Mouse (Mus musculus) heart, adult 2 months (tissue): Measurements from ENCODE around the gene Pdzrn3.

Experiments
- CTCF ChIP-seq: fragments of 200-600 bp; IDR thresholded peaks from 2 replicates; pipeline ENCODE4 v1.8.1; 2022; ENCODE audit warnings: antibody characterized with exemption, mild to moderate bottlenecking, moderate library complexity
- EP300 ChIP-seq: fragments of 200-500 bp; IDR thresholded peaks from 2 replicates; pipeline ENCODE4 v1.6.1; 2011; ENCODE audit warnings: low read depth, low read length, control low read depth; ENCODE audit not compliant: insufficient read depth

GRCm38 (mm10) chr6:101362728-101363127, 15.0 kb downstream of the Pdzrn3 start:
- TF ChIP-seq CTCF (no peak), EP300 (0 out of 2 replicates have a peak, but pooled peaks have one; percentile 64)
